Mouse (Mus musculus) hindbrain, embryonic 10.5 days (tissue): ENCODE data around the gene Gck. TPM values are rescaled to one million over a fixed set of nuclear protein-coding genes. Genes with fewer than 3 reads are reported as not detected.

Experiments used
- DNase-seq: peaks from one replicate; pipeline ENCODE4 v3.0.0-alpha.2; 2017; ENCODE audit warnings: low spot score
- H3K27ac ChIP-seq: fragments of 300-500 bp; sonication (generic); 2 replicates; pipeline ENCODE4 v1.5.1; 2016; ENCODE audit warnings: mild to moderate bottlenecking, moderate library complexity
- H3K27me3 ChIP-seq: fragments of 300-500 bp; sonication (generic); 2 replicates; pipeline ENCODE4 v1.6.1; 2016; ENCODE audit warnings: mild to moderate bottlenecking; ENCODE audit not compliant: poor library complexity, insufficient read depth, severe bottlenecking
- H3K36me3 ChIP-seq: fragments of 300-500 bp; sonication (generic); 2 replicates; pipeline ENCODE4 v1.6.1; 2016; ENCODE audit warnings: mild to moderate bottlenecking, moderate library complexity
- H3K4me1 ChIP-seq: fragments of 300-500 bp; sonication (generic); replicated peaks from 2 replicates; pipeline ENCODE4 v1.6.1; 2016; ENCODE audit warnings: mild to moderate bottlenecking
- H3K4me3 ChIP-seq: fragments of 300-500 bp; sonication (generic); 2 replicates; pipeline ENCODE4 v1.5.1; 2016; ENCODE audit warnings: mild to moderate bottlenecking, moderate library complexity
- H3K9me3 ChIP-seq: fragments of 300-500 bp; sonication (generic); 2 replicates; pipeline ENCODE4 v1.6.1; 2016; ENCODE audit warnings: mild to moderate bottlenecking, moderate library complexity
- WGBS: fragments of 180-500 bp; shearing (Covaris S2); methylation state at CpG from one replicate; pipeline ENCODE4 v1.1.7; 2016; 5-methylcytosine and 5-hydroxymethylcytosine counted together
- polyA plus RNA-seq: library from polyadenylated mRNA; unstranded; fragments of >200 nt; fragmentation: Nextera tagmentation; extraction: Ambion mirVana; gene quantifications from 2 replicates; pipeline ENCODE4 v1.2.1, GENCODE M21; 2016

The Gck gene
- polyA plus RNA-seq, 1 experiment from 2014 or later: 2.5 TPM

DNA sequence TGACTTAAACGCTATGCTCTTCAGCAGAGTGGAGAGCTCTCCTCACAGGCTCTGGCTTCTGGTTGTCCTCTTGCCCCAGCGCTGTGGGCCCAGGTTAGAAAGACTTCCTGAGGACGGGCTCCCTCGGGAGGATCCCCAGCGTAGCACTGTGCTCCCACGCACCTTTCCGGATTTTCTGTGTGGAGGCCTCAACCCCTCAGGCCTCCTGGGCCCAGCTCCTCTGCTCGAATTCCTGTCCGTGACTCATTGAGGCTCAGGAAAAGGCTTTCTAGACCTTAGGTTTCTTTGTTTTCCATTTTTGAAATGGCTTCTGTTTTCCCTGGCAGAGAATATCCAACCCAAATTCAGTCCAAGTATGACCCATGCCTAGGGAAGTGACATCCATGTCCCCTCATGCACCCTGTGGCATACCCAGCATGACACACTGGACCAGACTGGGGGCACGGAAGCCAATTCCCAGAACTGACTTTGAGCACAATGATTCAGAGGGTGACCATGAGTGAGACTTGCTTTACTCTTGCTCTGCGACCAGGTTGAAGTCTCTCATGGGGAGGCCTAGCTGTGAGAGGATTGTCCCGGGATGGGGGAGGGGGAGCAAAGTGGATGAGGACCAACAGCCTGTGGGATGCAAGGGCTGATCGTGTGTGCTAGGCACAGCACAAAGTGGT lies 89.9 kb downstream of the Gck start:
- H3K27me3 ChIP-seq: peaks cover 48% of the 10 kb centered on the region
- H3K4me1 ChIP-seq: peaks cover 25% of the 10 kb centered on the region

DNA sequence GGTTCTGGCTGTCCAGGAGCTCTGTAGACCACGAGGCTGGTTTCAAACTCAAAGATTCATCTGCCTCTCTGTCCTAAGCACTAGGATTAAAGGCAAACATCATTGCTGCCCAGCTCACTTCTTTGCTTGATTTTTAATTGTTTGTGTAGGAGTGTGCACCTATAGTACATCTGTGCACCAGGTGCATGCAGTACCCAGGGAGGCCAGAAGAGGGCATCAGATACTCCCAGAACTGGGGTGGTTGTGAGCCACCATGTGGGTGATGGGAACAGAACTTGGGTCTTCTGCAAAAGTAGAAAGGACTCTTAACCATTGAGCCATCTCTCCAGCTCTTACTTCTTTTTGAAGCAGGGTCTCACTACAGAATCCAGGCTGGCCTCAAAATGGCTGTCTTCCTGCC lies 91.2 kb downstream of the Gck start:
- H3K27me3 ChIP-seq: peaks cover 44% of the 10 kb centered on the region
- no peaks in the 10 kb centered on the region for H3K36me3 ChIP-seq
- H3K4me3 ChIP-seq: no peak overlapping the region
- 0 out of 2 replicates have a peak, but pooled peaks cover 9% of the 10 kb centered on the region for H3K9me3 ChIP-seq
- peaks cover 25% of the 10 kb centered on the region for H3K4me1 ChIP-seq
- H3K27ac ChIP-seq: no peak overlapping the region
- DNase-seq: no peak
- 80% methylated on average over 1 of the region's 1 CpGs for WGBS

More for the DNA sequence above, 89.9 kb downstream of the Gck start:
- Histone ChIP-seq H3K4me3 (no peak overlapping the region), H3K36me3 (no peaks in the 10 kb centered on the region), H3K9me3 (0 out of 2 replicates have a peak, but pooled peaks cover 9% of the 10 kb centered on the region), H3K27ac (no peak overlapping the region)
- no peak for DNase-seq
- WGBS: 83% methylated on average over 13 of the region's 13 CpGs

DNA sequence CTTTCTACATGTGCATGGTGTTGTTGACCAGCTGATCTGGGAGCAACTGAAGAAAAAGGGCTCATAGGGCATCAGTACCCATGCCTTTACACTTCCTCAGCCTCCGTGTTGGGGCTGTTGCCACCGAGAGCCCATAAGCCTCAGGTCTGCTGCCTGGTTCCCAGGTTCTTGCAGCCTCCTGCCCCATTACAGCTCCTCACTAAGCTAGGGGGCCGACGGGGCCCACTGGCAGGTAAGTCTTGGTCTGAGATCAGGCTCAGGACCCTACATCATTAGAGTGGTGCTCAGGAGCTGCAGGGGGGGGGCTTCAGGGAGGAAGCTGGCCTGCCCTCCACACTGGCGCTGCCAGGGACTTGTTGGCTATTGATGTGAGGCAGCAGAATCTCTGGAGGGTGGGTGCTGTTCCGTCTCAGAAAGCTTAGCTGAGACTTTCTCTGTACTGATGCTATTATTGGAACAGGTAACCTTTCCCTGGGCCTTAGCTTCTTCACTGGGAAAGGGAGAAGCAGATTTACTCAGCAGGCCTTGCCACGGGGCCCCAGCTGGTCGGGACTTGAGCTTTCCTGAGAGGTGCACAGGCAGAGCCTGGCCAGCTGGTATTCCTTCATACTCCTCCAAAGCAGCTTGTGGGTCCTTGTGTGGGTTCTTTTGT lies 93.3 kb downstream of the Gck start:
- no peak overlapping the region for H3K27ac ChIP-seq
- H3K4me3 ChIP-seq: no peak overlapping the region
- no peaks in the 10 kb centered on the region for H3K36me3 ChIP-seq
- WGBS: 82% methylated on average over 8 of the region's 8 CpGs
- H3K9me3 ChIP-seq: 0 out of 2 replicates have a peak, but pooled peaks cover 9% of the 10 kb centered on the region
- H3K4me1 ChIP-seq: peaks cover 12% of the 10 kb centered on the region
- H3K27me3 ChIP-seq: peaks cover 23% of the 10 kb centered on the region
- DNase-seq: no peak

DNA sequence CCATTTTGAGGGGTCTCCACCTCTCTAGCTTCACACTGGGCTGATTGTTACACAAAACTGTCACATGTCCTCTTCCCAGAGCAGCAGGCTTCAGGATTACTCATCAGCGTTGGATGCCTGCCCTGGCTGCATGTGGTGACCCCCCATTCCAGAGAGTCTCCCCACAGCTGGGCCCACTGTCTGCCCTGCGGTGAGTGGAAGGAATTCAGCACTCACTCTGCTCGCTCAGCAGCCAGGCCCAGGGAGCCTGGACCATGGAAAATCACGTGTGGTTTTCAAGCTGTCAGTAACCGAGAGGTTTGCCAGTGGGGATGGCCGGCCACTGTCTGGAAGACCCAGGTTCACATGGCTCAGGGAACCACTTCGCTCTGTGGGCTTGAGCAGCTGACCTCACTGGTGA lies 94.0 kb downstream of the Gck start:
- Histone ChIP-seq H3K27ac (0 out of 2 replicates have a peak overlapping the region, but pooled peaks have one; percentile 17), H3K27me3 (peaks cover 16% of the 10 kb centered on the region), H3K36me3 (no peaks in the 10 kb centered on the region), H3K4me1 (peaks cover 8% of the 10 kb centered on the region; the same call in 1 of the 2 replicates), H3K9me3 (0 out of 2 replicates have a peak, but pooled peaks cover 9% of the 10 kb centered on the region), H3K4me3 (no peak overlapping the region)
- peak; percentile 31 for DNase-seq
- WGBS: 33% methylated on average over 7 of the region's 7 CpGs

DNA sequence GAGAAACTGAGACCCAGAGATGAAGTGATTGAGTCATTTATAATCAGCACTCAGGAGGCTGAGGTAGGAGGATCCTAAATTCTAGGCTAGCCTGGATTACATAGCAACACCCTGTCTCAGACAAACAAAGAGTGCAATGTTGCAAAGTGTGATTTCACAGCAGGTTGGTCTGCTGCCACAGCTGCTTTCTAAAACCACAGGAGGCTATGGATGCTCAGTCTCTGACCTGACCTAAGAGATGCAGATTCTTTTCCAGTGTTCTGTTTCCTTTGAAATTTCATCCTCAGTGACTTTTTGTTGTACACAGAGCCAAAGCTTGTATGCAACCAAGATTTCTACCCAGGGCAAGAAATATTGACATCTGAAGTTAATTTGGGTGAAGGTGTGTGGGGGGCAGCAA lies 94.4 kb downstream of the Gck start:
- Histone ChIP-seq H3K36me3 (no peaks in the 10 kb centered on the region), H3K27ac (no peak overlapping the region), H3K9me3 (0 out of 2 replicates have a peak, but pooled peaks cover 9% of the 10 kb centered on the region), H3K4me1 (peaks cover 8% of the 10 kb centered on the region; the same call in 1 of the 2 replicates), H3K27me3 (peaks cover 12% of the 10 kb centered on the region), H3K4me3 (no peak overlapping the region)
- no peak for DNase-seq

DNA sequence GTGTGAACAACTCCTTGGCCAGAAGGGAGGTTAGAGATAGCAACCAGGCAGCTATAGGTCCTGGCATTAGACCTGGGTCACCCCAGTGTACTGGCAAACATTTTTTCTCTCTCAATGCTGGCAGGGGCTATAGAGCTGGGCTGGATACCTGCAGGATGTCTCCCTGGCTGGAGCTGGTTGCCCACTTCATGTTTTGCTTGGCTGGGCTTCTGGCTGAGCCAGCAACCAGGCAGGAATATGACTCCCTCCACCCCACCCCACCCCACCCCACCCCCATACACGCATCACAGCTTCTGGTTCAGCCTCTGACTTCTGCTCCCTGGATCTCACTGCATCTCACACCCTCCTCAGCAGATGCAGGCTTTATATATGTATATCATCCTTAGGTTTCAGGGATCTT lies 97.6 kb downstream of the Gck start:
- H3K4me1 ChIP-seq: peaks cover 19% of the 10 kb centered on the region; the same call in 1 of the 2 replicates
- no peak for DNase-seq
- H3K36me3 ChIP-seq: no peaks in the 10 kb centered on the region
- H3K4me3 ChIP-seq: no peak overlapping the region
- 45% methylated on average over 1 of the region's 1 CpGs for WGBS
- no peak overlapping the region for H3K27ac ChIP-seq
- H3K9me3 ChIP-seq: no peaks in the 10 kb centered on the region
- H3K27me3 ChIP-seq: no peaks in the 10 kb centered on the region

DNA sequence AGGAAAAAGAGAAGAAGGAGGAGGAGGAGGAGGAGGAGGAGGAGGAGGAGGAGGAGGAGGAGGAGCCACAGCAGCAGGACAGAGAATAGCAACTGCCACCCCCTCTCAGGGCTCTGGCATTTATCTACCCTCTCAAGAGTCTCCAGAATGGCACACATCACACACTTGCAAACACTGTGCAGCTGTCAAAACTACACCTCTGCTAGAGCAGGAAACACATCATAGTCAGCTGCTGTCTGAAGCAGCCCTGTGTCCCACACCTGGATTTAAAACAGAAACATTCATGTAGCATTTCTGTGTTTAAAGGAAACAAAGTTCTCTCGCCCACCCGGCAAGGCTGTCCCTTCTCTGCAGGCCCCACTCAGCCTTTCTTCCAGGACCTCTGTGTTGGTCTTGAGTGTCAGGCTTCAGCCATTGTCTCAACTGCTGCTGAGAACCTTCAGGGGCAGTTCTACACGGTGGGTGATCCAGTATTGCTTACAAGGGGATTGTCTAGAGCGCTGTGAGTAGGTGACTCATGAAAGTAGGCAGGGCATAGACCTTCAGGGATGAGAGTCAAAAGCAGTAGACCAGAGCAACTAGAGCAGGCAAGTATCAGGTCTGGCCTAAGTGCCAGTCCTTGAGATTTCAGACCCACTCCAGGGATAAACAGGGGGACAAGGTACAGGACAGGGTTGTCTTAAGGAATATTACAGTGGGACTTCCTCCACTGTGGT lies 98.7 kb downstream of the Gck start:
- no peak overlapping the region for H3K4me3 ChIP-seq
- WGBS: 66% methylated on average over 4 of the region's 4 CpGs
- H3K4me1 ChIP-seq: peaks cover 19% of the 10 kb centered on the region; the same call in 1 of the 2 replicates
- peaks cover 4% of the 10 kb centered on the region; the same call in 1 of the 2 replicates for H3K9me3 ChIP-seq
- no peak for DNase-seq
- H3K27ac ChIP-seq: no peak overlapping the region
- no peaks in the 10 kb centered on the region for H3K36me3 ChIP-seq
- H3K27me3 ChIP-seq: no peaks in the 10 kb centered on the region

Other genes starting within 250 kb of the Gck start
- 144 and 183 TPM in 2 replicates for gene Mrps24, start 234.4 kb downstream of the Gck start, polyA plus RNA-seq
- 18.1 and 20.4 TPM in 2 replicates for gene Urgcp, start 187.7 kb downstream of the Gck start, polyA plus RNA-seq
- 140 and 160 TPM in 2 replicates for gene Dbnl, start 161.6 kb downstream of the Gck start, polyA plus RNA-seq
- gene Pgam2, start 146.3 kb downstream of the Gck start, polyA plus RNA-seq: 5.7 and 6.5 TPM in 2 replicates
- gene Polm, start 112.1 kb downstream of the Gck start, polyA plus RNA-seq: 9.5 and 10.3 TPM in 2 replicates
- gene Aebp1, start 88.1 kb downstream of the Gck start, polyA plus RNA-seq: 12.5 and 24.3 TPM in 2 replicates
- 137 and 152 TPM in 2 replicates for gene Pold2, start 71.8 kb downstream of the Gck start, polyA plus RNA-seq
- 2.6 and 14.6 TPM in 2 replicates for gene Myl7, start 51.3 kb downstream of the Gck start, polyA plus RNA-seq
- gene Ykt6, start 5.6 kb upstream of the Gck start, polyA plus RNA-seq: 53.4 and 54.5 TPM in 2 replicates
- gene Camk2b, start 116.3 kb upstream of the Gck start, polyA plus RNA-seq: 1.8 and 3.6 TPM in 2 replicates
- 0.41 and 0.54 TPM in 2 replicates for gene A730071L15Rik, start 249.9 kb upstream of the Gck start, polyA plus RNA-seq